Mouse (Mus musculus) forebrain, embryonic 13.5 days (tissue): ENCODE data around the gene Prepl. TPM values are rescaled to one million over a fixed set of nuclear protein-coding genes. Genes with fewer than 3 reads are reported as not detected.

Source experiments
- ATAC-seq: fragments of 200-750 bp; cut with Nextera tagmentation; 2 replicates; pipeline ENCODE4 v1.8.0; 2017
- H3K27ac ChIP-seq: fragments of 300-500 bp; sonication (generic); 2 replicates; pipeline ENCODE4 v1.5.1; 2015; ENCODE audit warnings: inconsistent platforms, mild to moderate bottlenecking, moderate library complexity
- H3K27me3 ChIP-seq: fragments of 300-500 bp; sonication (generic); 2 replicates; pipeline ENCODE4 v1.6.1; 2015; ENCODE audit warnings: mild to moderate bottlenecking, inconsistent platforms
- H3K36me3 ChIP-seq: fragments of 300-500 bp; sonication (generic); 2 replicates; pipeline ENCODE4 v1.6.1; 2015; ENCODE audit warnings: mild to moderate bottlenecking, inconsistent platforms; ENCODE audit not compliant: poor library complexity, severe bottlenecking
- H3K4me1 ChIP-seq: fragments of 300-500 bp; sonication (generic); 2 replicates; pipeline ENCODE4 v1.6.1; 2015; ENCODE audit warnings: inconsistent platforms
- H3K4me2 ChIP-seq: fragments of 300-500 bp; sonication (generic); 2 replicates; pipeline ENCODE4 v1.6.1; 2015; ENCODE audit warnings: inconsistent platforms, mild to moderate bottlenecking, moderate library complexity
- H3K4me3 ChIP-seq: fragments of 300-500 bp; sonication (generic); 2 replicates; pipeline ENCODE4 v1.5.1; 2015; ENCODE audit warnings: mild to moderate bottlenecking, inconsistent platforms
- H3K9ac ChIP-seq: fragments of 300-500 bp; sonication (generic); 2 replicates; pipeline ENCODE4 v1.6.1; 2015; ENCODE audit warnings: mild to moderate bottlenecking, inconsistent platforms
- H3K9me3 ChIP-seq: fragments of 300-500 bp; sonication (generic); replicated peaks from 2 replicates; pipeline ENCODE4 v1.6.1; 2016; ENCODE audit warnings: inconsistent platforms
- WGBS: fragments of 180-500 bp; shearing (Covaris S2); methylation state at CpG from one replicate; pipeline ENCODE4 v1.1.7; 2015; 5-methylcytosine and 5-hydroxymethylcytosine counted together
- polyA plus RNA-seq: library from polyadenylated mRNA; unstranded; fragments of >200 nt; fragmentation: Nextera tagmentation; extraction: Ambion mirVana; gene quantifications from 2 replicates; pipeline ENCODE4 v1.2.1, GENCODE M21; 2015

Gene Prepl
- polyA plus RNA-seq, 1 experiment from 2014 or later: 44.0 TPM

- Histone ChIP-seq H3K36me3 (peaks cover 3% of the 10 kb centered on the region; the same call in 1 of the 2 replicates), H3K9ac (no peak overlapping the region), H3K27ac (no peak overlapping the region), H3K4me2 (no peak overlapping the region), H3K4me1 (no peaks in the 10 kb centered on the region), H3K4me3 (no peak overlapping the region), H3K27me3 (no peaks in the 10 kb centered on the region), H3K9me3 (no peaks in the 10 kb centered on the region)
- ATAC-seq: no peak
- WGBS: 85% methylated on average over 3 of the region's 3 CpGs
These were observed 71.7 kb downstream of the Prepl start for GRCm38 (mm10) chr17:85018344-85018743.

- Histone ChIP-seq H3K9me3 (no peaks in the 10 kb centered on the region), H3K4me2 (no peak overlapping the region), H3K9ac (no peak overlapping the region), H3K27me3 (no peaks in the 10 kb centered on the region), H3K4me3 (no peak overlapping the region), H3K36me3 (peaks cover 19% of the 10 kb centered on the region), H3K4me1 (no peaks in the 10 kb centered on the region), H3K27ac (no peak overlapping the region)
- 95% methylated on average over 3 of the region's 3 CpGs for WGBS
- ATAC-seq: no peak
These were observed 75.4 kb downstream of the Prepl start for GRCm38 (mm10) chr17:85014632-85015031.

GRCm38 (mm10) chr17:85013485-85013884, 76.6 kb downstream of the Prepl start:
- 80% methylated on average over 6 of the region's 6 CpGs for WGBS
- Histone ChIP-seq H3K4me2 (no peak overlapping the region), H3K27ac (no peak overlapping the region), H3K4me3 (no peak overlapping the region), H3K27me3 (no peaks in the 10 kb centered on the region), H3K9ac (no peak overlapping the region), H3K4me1 (no peaks in the 10 kb centered on the region), H3K36me3 (peaks cover 19% of the 10 kb centered on the region), H3K9me3 (no peaks in the 10 kb centered on the region)
- ATAC-seq: no peak

Other genes with a start within 250 kb of the Prepl start
- 88.8 and 90.4 TPM in 2 replicates for gene Ppm1b, start 133.5 kb downstream of the Prepl start, polyA plus RNA-seq
- 0.39 and 0.54 TPM in 2 replicates for gene Slc3a1, start 61.9 kb downstream of the Prepl start, polyA plus RNA-seq
- gene Camkmt, start 311 bp upstream of the Prepl start, polyA plus RNA-seq: 15.3 and 17.0 TPM in 2 replicates